Mouse (Mus musculus): ENCODE data around the gene Tsen54. TPM values are rescaled to one million over a fixed set of nuclear protein-coding genes. Genes with fewer than 3 reads are reported as not detected.
A peak's percentile ranks its signal among the peaks of the same experiment; 100 is the strongest.
"Not testable (repeated sequence)": the region's sequence is repeated elsewhere in the genome, so short reads cannot be mapped to it uniquely, and the experiment has no call there.

Gene Tsen54
- polyA plus RNA-seq, 1 experiment from 2014 or later: 28.3 TPM

- 82% methylated on average over 5 of the region's 5 CpGs for WGBS
- Histone ChIP-seq H3K9ac (replicated peaks; ENCODE audit: low read depth, low read length) (no peak overlapping the region), H3K36me3 (ENCODE audit: control insufficient read depth, insufficient read depth) (no peaks in the 10 kb centered on the region), H3K27me3 (replicated peaks; ENCODE audit: control insufficient read depth, insufficient read depth, low read length) (no peaks in the 10 kb centered on the region), H3K4me1 (replicated peaks; ENCODE audit: control insufficient read depth, insufficient read depth, low read length) (no peaks in the 10 kb centered on the region), H3K27ac (ENCODE audit: low read length) (no peak overlapping the region), H3K4me2 (ENCODE audit: low read length) (no peak overlapping the region), H3K9me3 (ENCODE audit: control insufficient read depth, low read length) (no peaks in the 10 kb centered on the region), H3K4me3 (replicated peaks; ENCODE audit: low read length) (no peak overlapping the region)
- ATAC-seq: no peak
Measured at GRCm38 (mm10) chr11:115843891-115844239, 29.3 kb downstream of the Tsen54 start.

DNA sequence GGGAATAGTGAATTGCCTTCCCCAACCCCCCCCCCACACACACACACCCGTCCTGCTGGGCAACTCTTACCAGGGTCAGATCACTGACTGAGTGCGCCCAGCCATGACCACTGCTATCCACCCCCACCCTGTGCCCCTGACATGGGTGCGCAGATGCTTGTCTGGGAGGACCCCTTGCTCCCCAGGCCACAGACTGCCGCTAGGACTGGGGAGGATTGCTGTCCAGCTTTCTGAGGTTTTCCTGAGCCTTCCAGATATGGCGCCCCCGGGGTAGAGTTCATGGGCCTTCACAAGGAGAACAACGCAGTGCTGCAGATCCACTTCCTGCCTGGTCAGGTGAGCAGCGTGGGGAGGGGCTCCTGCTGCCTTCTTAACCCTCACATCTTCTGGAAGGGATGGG is 29.7 kb downstream of the Tsen54 start:
- no peak for ATAC-seq
- Histone ChIP-seq H3K27ac (ENCODE audit: low read length) (no peak overlapping the region), H3K4me3 (replicated peaks; ENCODE audit: low read length) (no peak overlapping the region), H3K4me1 (replicated peaks; ENCODE audit: control insufficient read depth, insufficient read depth, low read length) (no peaks in the 10 kb centered on the region), H3K36me3 (ENCODE audit: control insufficient read depth, insufficient read depth) (no peaks in the 10 kb centered on the region), H3K4me2 (ENCODE audit: low read length) (no peak overlapping the region), H3K27me3 (replicated peaks; ENCODE audit: control insufficient read depth, insufficient read depth, low read length) (no peaks in the 10 kb centered on the region), H3K9me3 (ENCODE audit: control insufficient read depth, low read length) (no peaks in the 10 kb centered on the region), H3K9ac (replicated peaks; ENCODE audit: low read depth, low read length) (no peak overlapping the region)
- 66% methylated on average over 8 of the region's 8 CpGs for WGBS

- no peaks in the 10 kb centered on the region for H3K4me1 ChIP-seq (replicated peaks; ENCODE audit: control insufficient read depth, insufficient read depth, low read length)
- no peak overlapping the region for H3K4me2 ChIP-seq (ENCODE audit: low read length)
- H3K4me3 ChIP-seq (replicated peaks; ENCODE audit: low read length): no peak overlapping the region
- no peaks in the 10 kb centered on the region for H3K36me3 ChIP-seq (ENCODE audit: control insufficient read depth, insufficient read depth)
- ATAC-seq: no peak
- 98% methylated on average over 2 of the region's 2 CpGs for WGBS
- H3K27me3 ChIP-seq (replicated peaks; ENCODE audit: control insufficient read depth, insufficient read depth, low read length): no peaks in the 10 kb centered on the region
- no peak overlapping the region for H3K27ac ChIP-seq (ENCODE audit: low read length)
- no peak overlapping the region for H3K9ac ChIP-seq (replicated peaks; ENCODE audit: low read depth, low read length)
- H3K9me3 ChIP-seq (ENCODE audit: control insufficient read depth, low read length): no peaks in the 10 kb centered on the region
Measured at GRCm38 (mm10) chr11:115845819-115846218, 31.3 kb downstream of the Tsen54 start.

GRCm38 (mm10) chr11:115854674-115855073 is 40.1 kb downstream of the Tsen54 start:
- H3K4me1 ChIP-seq (replicated peaks; ENCODE audit: control insufficient read depth, insufficient read depth, low read length): peaks cover 6% of the 10 kb centered on the region
- H3K4me2 ChIP-seq (ENCODE audit: low read length): no peak overlapping the region
- H3K9me3 ChIP-seq (ENCODE audit: control insufficient read depth, low read length): no peaks in the 10 kb centered on the region
- no peak overlapping the region for H3K9ac ChIP-seq (replicated peaks; ENCODE audit: low read depth, low read length)
- peaks cover 23% of the 10 kb centered on the region for H3K27me3 ChIP-seq (replicated peaks; ENCODE audit: control insufficient read depth, insufficient read depth, low read length)
- H3K4me3 ChIP-seq (replicated peaks; ENCODE audit: low read length): no peak overlapping the region
- H3K36me3 ChIP-seq (ENCODE audit: control insufficient read depth, insufficient read depth): no peaks in the 10 kb centered on the region
- H3K27ac ChIP-seq (ENCODE audit: low read length): no peak overlapping the region
- no peak for ATAC-seq
- 68% methylated on average over 6 of the region's 6 CpGs for WGBS

DNA sequence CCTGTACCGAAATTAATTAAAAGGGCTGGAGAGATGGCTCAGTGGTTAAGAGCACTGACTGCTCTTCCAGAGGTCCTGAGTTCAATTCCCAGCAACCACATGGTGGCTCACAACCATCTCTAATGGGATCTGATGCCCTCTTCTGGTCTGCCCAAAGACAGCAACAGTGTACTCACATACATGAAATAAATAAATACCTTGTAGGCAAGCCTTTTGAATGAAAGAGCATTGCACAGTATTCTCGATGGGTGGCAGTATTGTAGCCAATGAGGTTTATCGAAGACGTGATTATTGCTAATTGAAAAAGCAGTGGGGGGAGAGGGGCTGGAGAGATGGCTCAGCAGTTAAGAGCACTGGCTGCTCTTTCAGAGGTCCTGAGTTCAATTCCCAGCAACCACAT is 42.6 kb downstream of the Tsen54 start:
- ATAC-seq; H3K36me3 ChIP-seq (ENCODE audit: control insufficient read depth, insufficient read depth); H3K9ac ChIP-seq (replicated peaks; ENCODE audit: low read depth, low read length); H3K4me2 ChIP-seq (ENCODE audit: low read length); H3K27ac ChIP-seq (ENCODE audit: low read length); H3K4me3 ChIP-seq (replicated peaks; ENCODE audit: low read length); H3K9me3 ChIP-seq (ENCODE audit: control insufficient read depth, low read length); H3K4me1 ChIP-seq (replicated peaks; ENCODE audit: control insufficient read depth, insufficient read depth, low read length): not testable (repeated sequence)
- H3K27me3 ChIP-seq (replicated peaks; ENCODE audit: control insufficient read depth, insufficient read depth, low read length): peaks cover 40% of the 10 kb centered on the region
- 91% methylated on average over 4 of the region's 4 CpGs for WGBS

DNA sequence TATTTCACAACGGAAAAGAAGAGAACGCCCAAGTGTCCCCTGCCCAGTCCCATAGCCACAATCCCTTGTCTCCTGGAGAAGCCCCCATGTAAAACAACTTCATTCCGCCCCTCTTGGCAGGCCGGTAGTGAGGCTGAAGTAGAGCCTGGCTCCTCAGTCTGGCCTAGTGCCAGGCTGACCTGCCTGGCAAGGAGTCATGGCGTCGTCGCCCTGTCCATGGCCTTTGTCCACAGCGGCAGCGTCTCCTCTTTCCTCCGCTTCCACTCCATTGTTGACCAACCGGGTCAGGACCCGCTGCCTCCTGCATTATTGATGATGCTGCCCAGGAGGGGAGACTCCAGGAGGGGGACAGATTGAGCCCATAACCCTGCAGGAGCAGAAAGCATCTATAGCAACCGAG is 43.4 kb downstream of the Tsen54 start:
- peaks cover 10% of the 10 kb centered on the region for H3K4me1 ChIP-seq (replicated peaks; ENCODE audit: control insufficient read depth, insufficient read depth, low read length)
- no peak overlapping the region for H3K4me2 ChIP-seq (ENCODE audit: low read length)
- H3K4me3 ChIP-seq (replicated peaks; ENCODE audit: low read length): no peak overlapping the region
- H3K27me3 ChIP-seq (replicated peaks; ENCODE audit: control insufficient read depth, insufficient read depth, low read length): peaks cover 40% of the 10 kb centered on the region
- no peak overlapping the region for H3K27ac ChIP-seq (ENCODE audit: low read length)
- H3K9ac ChIP-seq (replicated peaks; ENCODE audit: low read depth, low read length): no peak overlapping the region
- no peak for ATAC-seq
- no peaks in the 10 kb centered on the region for H3K36me3 ChIP-seq (ENCODE audit: control insufficient read depth, insufficient read depth)
- 54% methylated on average over 13 of the region's 13 CpGs for WGBS
- no peaks in the 10 kb centered on the region for H3K9me3 ChIP-seq (ENCODE audit: control insufficient read depth, low read length)

DNA sequence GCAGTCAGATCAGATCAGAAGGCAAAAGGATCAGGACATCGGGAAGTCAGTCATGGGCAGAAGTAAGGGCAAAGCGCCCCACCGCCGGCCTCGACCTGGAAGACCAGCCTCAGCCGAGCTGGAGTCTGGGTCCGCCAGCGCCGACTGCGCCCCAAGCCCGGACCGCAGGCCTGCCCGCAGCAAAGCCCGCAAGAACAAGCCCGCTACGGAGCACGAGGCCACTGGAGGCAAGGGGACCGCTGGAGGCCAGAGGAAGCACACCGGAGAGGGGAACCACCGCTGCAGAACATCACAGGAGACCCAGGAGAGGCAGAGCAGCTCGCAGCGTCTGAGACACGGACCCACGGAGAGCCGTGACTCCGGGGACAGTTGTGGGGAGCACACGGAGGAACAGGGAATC is 43.8 kb downstream of the Tsen54 start, which contains the start of gene Myo15b:
Myo15b (plus strand) TSS at position 53 of the 400 bp plus-strand sequence.
- H3K4me3 ChIP-seq (replicated peaks; ENCODE audit: low read length): peak within 1 kb of the TSS; percentile 36
- peak within 1 kb of the TSS; percentile 52 for H3K4me2 ChIP-seq (ENCODE audit: low read length)
- 0 out of 2 replicates have a peak within 1 kb of the TSS, but pooled peaks have one; percentile 39 for H3K9ac ChIP-seq (replicated peaks; ENCODE audit: low read depth, low read length)
- WGBS: 11% methylated on average over 27 of the region's 27 CpGs
- no peaks in the 10 kb centered on the region for H3K9me3 ChIP-seq (ENCODE audit: control insufficient read depth, low read length)
- peaks cover 40% of the 10 kb centered on the region for H3K27me3 ChIP-seq (replicated peaks; ENCODE audit: control insufficient read depth, insufficient read depth, low read length)
- no peak within 1 kb of the TSS for H3K27ac ChIP-seq (ENCODE audit: low read length)
- no peaks in the 10 kb centered on the region for H3K36me3 ChIP-seq (ENCODE audit: control insufficient read depth, insufficient read depth)
- H3K4me1 ChIP-seq (replicated peaks; ENCODE audit: control insufficient read depth, insufficient read depth, low read length): peaks cover 10% of the 10 kb centered on the region
- no peak for ATAC-seq

DNA sequence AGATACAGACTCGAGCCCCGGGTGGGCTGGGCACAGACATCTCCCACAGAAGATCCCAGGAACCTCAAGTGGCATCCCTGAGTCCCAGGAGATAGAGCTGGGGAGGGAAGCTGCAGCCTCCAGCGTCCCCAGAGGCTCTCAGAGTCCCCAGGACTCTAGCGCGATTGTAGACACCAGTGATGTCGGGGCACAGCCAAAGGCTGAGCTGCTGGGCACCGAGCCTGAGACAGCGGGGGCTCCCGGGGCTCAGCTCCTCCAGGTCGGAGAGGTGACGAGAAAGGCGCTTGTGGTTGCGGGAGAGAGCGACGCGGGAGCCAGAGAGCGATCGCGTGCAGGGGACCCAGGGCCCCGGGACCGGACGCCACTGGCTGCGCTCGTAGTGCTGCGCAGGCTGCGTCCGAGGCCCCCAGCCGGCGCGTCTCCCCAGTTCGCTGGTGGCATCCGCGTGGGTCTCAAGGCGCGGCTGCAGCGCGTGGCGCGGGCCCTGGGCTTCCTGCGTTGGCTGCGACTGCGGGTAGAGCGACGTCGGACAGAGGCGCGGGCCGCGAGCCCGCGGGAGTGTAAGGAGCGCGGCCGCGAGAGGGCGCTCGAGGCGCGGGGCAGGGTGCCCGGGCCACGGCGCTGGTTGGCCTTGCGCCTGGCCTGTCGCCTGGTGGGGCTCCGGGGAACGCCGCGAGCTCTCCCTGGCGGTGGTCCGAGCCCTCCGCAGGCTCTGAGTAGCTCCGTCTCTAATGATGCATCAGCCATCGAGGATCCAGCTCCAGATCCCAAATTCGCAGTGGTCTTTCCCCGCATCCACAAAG is 44.8 kb downstream of the Tsen54 start:
- peaks cover 40% of the 10 kb centered on the region for H3K27me3 ChIP-seq (replicated peaks; ENCODE audit: control insufficient read depth, insufficient read depth, low read length)
- H3K4me2 ChIP-seq (ENCODE audit: low read length): peak overlapping the region; percentile 52
- WGBS: 1% methylated on average over 74 of the region's 75 CpGs

GRCm38 (mm10) chr11:115863895-115864294 is 49.4 kb downstream of the Tsen54 start:
- ATAC-seq: no peak
- peaks cover 10% of the 10 kb centered on the region for H3K4me1 ChIP-seq (replicated peaks; ENCODE audit: control insufficient read depth, insufficient read depth, low read length)
- no peaks in the 10 kb centered on the region for H3K9me3 ChIP-seq (ENCODE audit: control insufficient read depth, low read length)
- peaks cover 25% of the 10 kb centered on the region for H3K27me3 ChIP-seq (replicated peaks; ENCODE audit: control insufficient read depth, insufficient read depth, low read length)
- WGBS: 87% methylated on average over 8 of the region's 8 CpGs
- no peak overlapping the region for H3K9ac ChIP-seq (replicated peaks; ENCODE audit: low read depth, low read length)
- H3K27ac ChIP-seq (ENCODE audit: low read length): no peak overlapping the region
- H3K4me2 ChIP-seq (ENCODE audit: low read length): no peak overlapping the region
- H3K4me3 ChIP-seq (replicated peaks; ENCODE audit: low read length): no peak overlapping the region
- no peaks in the 10 kb centered on the region for H3K36me3 ChIP-seq (ENCODE audit: control insufficient read depth, insufficient read depth)

More for the DNA sequence above, 44.8 kb downstream of the Tsen54 start:
- Histone ChIP-seq H3K27ac (ENCODE audit: low read length) (no peak overlapping the region), H3K36me3 (ENCODE audit: control insufficient read depth, insufficient read depth) (no peaks in the 10 kb centered on the region), H3K4me3 (replicated peaks; ENCODE audit: low read length) (peak overlapping the region; percentile 36), H3K9ac (replicated peaks; ENCODE audit: low read depth, low read length) (0 out of 2 replicates have a peak overlapping the region, but pooled peaks have one; percentile 39), H3K4me1 (replicated peaks; ENCODE audit: control insufficient read depth, insufficient read depth, low read length) (peaks cover 10% of the 10 kb centered on the region), H3K9me3 (ENCODE audit: control insufficient read depth, low read length) (no peaks in the 10 kb centered on the region)
- ATAC-seq: peak; percentile 85

Data from forebrain, embryonic 16.5 days (tissue).